Mouse (Mus musculus) CH12.LX (cell line): ENCODE measurements at regions not wholly inside any gene's neighbourhood (a gene's known extent, or its start where the extent isn't known, plus 50 kb on each side); places are given as distances from the start of the nearest gene placed in this dataset.

Source experiments
- DNase-seq: peaks from one replicate; pipeline ENCODE4 v3.0.0-alpha.2; 2013; ENCODE audit errors: extremely low read depth
- H3K27ac ChIP-seq: 2 replicates; pipeline ENCODE4 v1.5.1; 2012; ENCODE audit warnings: low read depth, mild to moderate bottlenecking, control low read depth, moderate library complexity; ENCODE audit not compliant: insufficient read depth
- H3K27me3 ChIP-seq: replicated peaks from 2 replicates; pipeline ENCODE3; 2012; ENCODE audit warnings: inconsistent platforms
- H3K36me3 ChIP-seq, 2 experiments: replicated peaks in 1 of 2; 2 replicates each; pipeline versions ENCODE3 to v1.6.1; 2012; ENCODE audit warnings: inconsistent platforms in 1 of 2, low read length in 1 of 2, mild to moderate bottlenecking in 1 of 2, mixed read lengths in 1 of 2, moderate library complexity in 1 of 2; ENCODE audit not compliant: control insufficient read depth in 1 of 2, insufficient read depth in 1 of 2
- H3K4me1 ChIP-seq, 2 experiments: 2 replicates each; pipeline ENCODE4 v1.6.1; 2012; ENCODE audit warnings: inconsistent platforms in 1 of 2, moderate library complexity in 1 of 2; ENCODE audit not compliant: insufficient read depth in 2 of 2, control insufficient read depth in 1 of 2
- H3K4me2 ChIP-seq: 2 replicates; pipeline ENCODE4 v1.6.1; 2012; ENCODE audit warnings: low read depth, mild to moderate bottlenecking, control low read depth; ENCODE audit not compliant: poor library complexity, insufficient read depth, severe bottlenecking
- H3K4me3 ChIP-seq, 3 experiments: fragments of 150-350 bp in 1 of 3; sonication (generic) in 1 of 3; replicated peaks in 1 of 3; 2 replicates each; pipeline versions ENCODE3 to v1.5.1; 2011 to 2012; ENCODE audit warnings: low read depth in 2 of 3, low read length in 2 of 3, mild to moderate bottlenecking in 2 of 3, moderate library complexity in 2 of 3, control low read depth in 1 of 3, improper control_type of control experiment in 1 of 3, inconsistent platforms in 1 of 3, mixed read lengths in 1 of 3; ENCODE audit not compliant: poor library complexity in 1 of 3
- H3K79me2 ChIP-seq: replicated peaks from 2 replicates; pipeline ENCODE4 v1.6.1; 2012; ENCODE audit warnings: mild to moderate bottlenecking, moderate library complexity; ENCODE audit not compliant: control insufficient read depth, poor library complexity, insufficient read depth, severe bottlenecking; ENCODE audit errors: extremely low read depth
- H3K9ac ChIP-seq: 2 replicates; pipeline ENCODE4 v1.6.1; 2012; ENCODE audit warnings: low read depth, mild to moderate bottlenecking, control low read depth, moderate library complexity; ENCODE audit not compliant: insufficient read depth
- H3K9me3 ChIP-seq: replicated peaks from 2 replicates; pipeline ENCODE3; 2012; ENCODE audit warnings: low read length, inconsistent platforms, mixed read lengths
- BHLHE40 ChIP-seq: IDR thresholded peaks from 2 replicates; pipeline ENCODE4 v1.6.1; 2011; ENCODE audit warnings: mild to moderate bottlenecking, low read depth, low read length, improper control_type of control experiment
- E2F4 ChIP-seq: IDR thresholded peaks from 2 replicates; pipeline ENCODE4 v1.6.1; 2011; ENCODE audit warnings: low read depth, low read length, improper control_type of control experiment; ENCODE audit not compliant: insufficient replicate concordance
- ETS1 ChIP-seq: conservative IDR thresholded peaks from 2 replicates; pipeline ENCODE4 v1.6.1; 2012; ENCODE audit warnings: low read depth, mild to moderate bottlenecking, inconsistent platforms, low read length, improper control_type of control experiment, moderate library complexity
- HCFC1 ChIP-seq: IDR thresholded peaks from 2 replicates; pipeline ENCODE4 v1.6.1; 2012; ENCODE audit warnings: low read depth, mild to moderate bottlenecking, inconsistent platforms, low read length, improper control_type of control experiment
- JUND ChIP-seq: conservative IDR thresholded peaks from 2 replicates; pipeline ENCODE4 v1.6.1; 2011; ENCODE audit warnings: low read depth, low read length, improper control_type of control experiment
- MAFK ChIP-seq: IDR thresholded peaks from 2 replicates; pipeline ENCODE4 v1.6.1; 2011; ENCODE audit warnings: low read length, improper control_type of control experiment; ENCODE audit not compliant: insufficient replicate concordance
- MAX ChIP-seq: IDR thresholded peaks from 2 replicates; pipeline ENCODE4 v1.6.1; 2011; ENCODE audit warnings: low read length, improper control_type of control experiment
- PAX5 ChIP-seq: IDR thresholded peaks from 2 replicates; pipeline ENCODE4 v1.6.1; 2012; ENCODE audit warnings: low read length, inconsistent platforms, mixed read lengths
- POLR2AphosphoS2 ChIP-seq: IDR thresholded peaks from 2 replicates; pipeline ENCODE4 v1.6.1; 2011; ENCODE audit warnings: low read depth, low read length, improper control_type of control experiment
- TBP ChIP-seq: conservative IDR thresholded peaks from 2 replicates; pipeline ENCODE4 v1.6.1; 2011; ENCODE audit warnings: low read depth, low read length, improper control_type of control experiment
- USF2 ChIP-seq: conservative IDR thresholded peaks from 2 replicates; pipeline ENCODE4 v1.6.1; 2011; ENCODE audit warnings: low read depth, low read length, improper control_type of control experiment
- dilution Hi-C: fragments of 300-500 bp; cut with MboI; formaldehyde crosslinking; loops from 2 replicates; pipeline ENCODE4 v1.14.3; 2020; ENCODE audit warnings: low sequenced_read_pairs; ENCODE audit not compliant: extremely low pct_unique_long_range_greater_than_20kb, extremely low pct_ligation_motif_present
- in situ Hi-C: fragments of 300-500 bp; cut with MboI; formaldehyde crosslinking; loops from 3 replicates; pipeline ENCODE4 v1.14.3; 2019; ENCODE audit warnings: low sequenced_read_pairs, low pct_ligation_motif_present, low pct_unique_long_range_greater_than_20kb, mixed read lengths

DNA sequence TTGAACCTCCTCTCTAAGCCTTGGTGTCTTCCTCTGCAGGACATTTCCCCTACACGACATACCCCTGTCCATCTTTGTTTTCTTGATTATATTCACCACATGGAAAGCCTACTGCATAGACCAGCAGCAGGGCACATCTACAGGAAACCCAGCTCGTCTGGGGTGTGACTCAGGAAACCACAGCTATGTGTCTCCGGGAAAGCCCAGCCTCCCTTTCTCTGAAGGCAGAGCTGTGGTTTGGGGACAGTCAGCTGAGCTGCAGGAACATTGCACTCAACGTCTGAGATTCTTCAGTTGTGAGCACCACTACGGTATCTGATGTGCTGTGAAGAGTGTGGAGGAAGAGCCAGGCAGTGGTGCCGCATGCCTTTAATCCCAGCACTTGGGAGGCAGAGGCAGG is 286.9 kb downstream of the Foxo1 start:
- DNase-seq: peak; percentile 44
- Histone ChIP-seq H3K4me2 (no peak overlapping the region), H3K9ac (no peak overlapping the region), H3K79me2 (no peaks in the 10 kb centered on the region), H3K4me1 (peaks cover 10 to 13% of the 10 kb centered on the region in 2 experiments), H3K4me3 (no peak overlapping the region), H3K27me3 (no peaks in the 10 kb centered on the region), H3K36me3 (no peaks in the 10 kb centered on the region), H3K9me3 (no peaks in the 10 kb centered on the region), H3K27ac (no peak overlapping the region)
- TF ChIP-seq HCFC1: no peak
- no peak for TF ChIP-seq MAX
- TF ChIP-seq BHLHE40: peak; percentile 70
- peak; percentile 59; the same call in 1 of the 2 replicates for TF ChIP-seq ETS1
- no peak for TF ChIP-seq E2F4
- dilution Hi-C loops (no loop called here), in situ Hi-C loops (no loop called here)

DNA sequence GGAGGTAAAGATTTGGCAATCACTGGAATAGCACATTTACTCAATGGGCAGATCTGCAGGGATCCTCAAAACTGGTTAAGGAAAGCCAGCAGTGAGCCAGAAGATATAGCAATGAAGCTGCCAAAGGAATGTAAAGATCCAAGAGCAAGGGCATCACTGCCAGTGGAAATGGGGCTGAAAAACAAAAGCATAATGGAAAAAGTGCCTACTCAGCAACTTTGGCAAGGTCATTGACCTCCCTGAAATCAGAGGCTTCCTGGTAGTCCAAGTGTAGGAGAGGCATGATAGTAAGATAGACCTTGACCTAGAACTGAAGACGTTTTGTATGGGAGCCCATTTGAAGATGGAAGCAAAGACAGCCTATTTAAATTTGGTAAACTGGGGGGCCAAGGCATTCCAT is 286.4 kb downstream of the Foxo1 start:
- H3K9ac ChIP-seq: no peak overlapping the region
- no peaks in the 10 kb centered on the region for H3K36me3 ChIP-seq
- H3K9me3 ChIP-seq: no peaks in the 10 kb centered on the region
- in situ Hi-C loops: no loop called here
- TF ChIP-seq POLR2AphosphoS2 (no peak), MAFK (peak; percentile 95)
- TF ChIP-seq, all 38 proteins: peak for 1
- H3K27me3 ChIP-seq: no peaks in the 10 kb centered on the region
- DNase-seq: no peak
- dilution Hi-C loops: no loop called here
- no peaks in the 10 kb centered on the region for H3K79me2 ChIP-seq
- H3K4me3 ChIP-seq: no peak overlapping the region
- peaks cover 10 to 13% of the 10 kb centered on the region in 2 experiments for H3K4me1 ChIP-seq
- no peak overlapping the region for H3K27ac ChIP-seq
- no peak overlapping the region for H3K4me2 ChIP-seq

DNA sequence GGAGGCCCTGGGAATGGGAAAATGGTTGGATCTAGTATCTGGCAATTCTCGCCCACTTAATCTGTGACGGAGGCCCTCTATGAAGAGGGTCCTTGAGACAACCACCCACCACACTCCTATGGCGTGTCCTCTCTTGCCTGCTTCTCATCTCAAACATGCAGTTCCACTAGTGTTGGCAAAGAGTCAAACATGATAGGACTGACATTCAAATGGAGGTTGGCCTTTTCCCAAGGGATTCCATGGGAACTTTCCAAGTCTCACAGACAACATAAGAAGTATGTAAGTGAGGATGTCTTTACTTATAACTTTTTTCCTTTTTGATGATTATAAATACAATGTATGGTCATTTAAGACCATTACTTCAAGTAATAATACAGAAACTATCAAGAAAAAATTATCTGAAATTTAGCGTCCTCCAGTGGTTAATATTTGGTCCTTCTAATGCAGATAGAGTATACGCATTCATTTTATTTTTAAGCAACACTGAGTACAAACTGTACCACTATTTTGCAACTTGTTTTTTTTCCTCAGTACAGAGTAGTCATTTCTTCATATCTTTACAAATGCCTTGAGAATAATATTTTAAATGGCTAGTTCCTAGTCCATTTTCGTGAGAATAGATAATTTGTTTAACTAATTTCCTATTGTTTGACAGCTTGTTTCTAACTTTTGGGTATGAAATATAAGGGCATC is 280.2 kb downstream of the Foxo1 start:
- Histone ChIP-seq H3K9me3 (no peaks in the 10 kb centered on the region), H3K27ac (no peak overlapping the region), H3K36me3 (no peaks in the 10 kb centered on the region), H3K4me2 (no peak overlapping the region), H3K9ac (no peak overlapping the region), H3K79me2 (no peaks in the 10 kb centered on the region), H3K27me3 (no peaks in the 10 kb centered on the region), H3K4me1 (0 out of 4 replicates have a peak, but pooled peaks cover 0 to 2% of the 10 kb centered on the region in 2 experiments), H3K4me3 (no peak overlapping the region)
- dilution Hi-C loops (no loop called here), in situ Hi-C loops (no loop called here)
- TF ChIP-seq TBP (no peak), JUND (no peak), PAX5 (no peak), MAFK (no peak), USF2 (no peak)
- DNase-seq: no peak
